Mouse (Mus musculus) forebrain, postnatal 0 days (tissue): Measurements from ENCODE around the gene Dpm1. TPM values are rescaled to one million over a fixed set of nuclear protein-coding genes. Genes with fewer than 3 reads are reported as not detected.

Experiments
- ATAC-seq: fragments of 200-750 bp; cut with Nextera tagmentation; 2 replicates; pipeline ENCODE4 v1.8.0; 2017; ENCODE audit warnings: mild to moderate bottlenecking, moderate library complexity
- DNase-seq: peaks from one replicate; pipeline ENCODE4 v3.0.0-alpha.2; 2015
- H3K27ac ChIP-seq: fragments of 300-500 bp; sonication (generic); 2 replicates; pipeline ENCODE4 v1.5.1; 2014; ENCODE audit warnings: low read depth, mild to moderate bottlenecking, antibody characterized with exemption, low read length, moderate library complexity, mixed read lengths
- H3K27me3 ChIP-seq: fragments of 300-500 bp; sonication (generic); 2 replicates; pipeline ENCODE4 v1.6.1; 2014; ENCODE audit warnings: mild to moderate bottlenecking, low read length, mixed read lengths; ENCODE audit not compliant: insufficient read depth
- H3K36me3 ChIP-seq: fragments of 300-500 bp; sonication (generic); 2 replicates; pipeline ENCODE4 v1.6.1; 2014; ENCODE audit warnings: mild to moderate bottlenecking, moderate library complexity; ENCODE audit not compliant: insufficient read depth
- H3K4me1 ChIP-seq: fragments of 300-500 bp; sonication (generic); 2 replicates; pipeline ENCODE4 v1.6.1; 2014; ENCODE audit warnings: antibody characterized with exemption; ENCODE audit not compliant: insufficient read depth
- H3K4me2 ChIP-seq: fragments of 300-500 bp; sonication (generic); 2 replicates; pipeline ENCODE4 v1.6.1; 2014; ENCODE audit warnings: low read depth, mild to moderate bottlenecking, moderate library complexity
- H3K4me3 ChIP-seq: fragments of 300-500 bp; sonication (generic); 2 replicates; pipeline ENCODE4 v1.5.1; 2014; ENCODE audit warnings: low read depth, low read length, mixed read lengths
- H3K9ac ChIP-seq: fragments of 300-500 bp; sonication (generic); 2 replicates; pipeline ENCODE4 v1.6.1; 2014; ENCODE audit warnings: mild to moderate bottlenecking
- H3K9me3 ChIP-seq: fragments of 300-500 bp; sonication (generic); 2 replicates; pipeline ENCODE4 v1.6.1; 2016; ENCODE audit warnings: low read length
- CTCF ChIP-seq: sonication (generic); IDR thresholded peaks from 2 replicates; pipeline ENCODE4 v1.5.1; 2016; ENCODE audit warnings: antibody characterized with exemption, control low read depth, low read depth
- WGBS: fragments of 180-500 bp; shearing (Covaris S2); extraction: QIAGEN DNeasy Blood & Tissue Kit; methylation state at CpG from one replicate; pipeline ENCODE4 v1.1.7; 2014; 5-methylcytosine and 5-hydroxymethylcytosine counted together
- polyA plus RNA-seq: library from polyadenylated mRNA; unstranded; fragments of >200 nt; fragmentation: Nextera tagmentation; extraction: Ambion mirVana; gene quantifications from 2 replicates; pipeline ENCODE4 v1.2.1, GENCODE M21; 2015
- total RNA-seq: library from RNA; depleted of rRNA; stranded (reverse); fragments of >200 nt; gene quantifications from 2 replicates; pipeline ENCODE4 v1.2.3, GENCODE M21; 2014

The Dpm1 gene
- total and polyA plus RNA-seq, 2 experiments from 2014 or later = 21.4 to 94.5 TPM

GRCm38 (mm10) chr2:168257188-168257587 is 26.8 kb upstream of the Dpm1 start:
- Histone ChIP-seq H3K4me2 (no peak overlapping the region), H3K4me1 (peaks cover 3% of the 10 kb centered on the region; the same call in 1 of the 2 replicates), H3K9ac (no peak overlapping the region), H3K9me3 (no peaks in the 10 kb centered on the region), H3K36me3 (peaks cover 2% of the 10 kb centered on the region; the same call in 1 of the 2 replicates), H3K27me3 (no peaks in the 10 kb centered on the region), H3K27ac (no peak overlapping the region), H3K4me3 (no peak overlapping the region)
- no peak for ATAC-seq
- WGBS = 92% methylated on average over 4 of the region's 4 CpGs
- no peak for TF ChIP-seq CTCF
- DNase-seq = no peak

- DNase-seq (no peak), ATAC-seq (no peak)
- Histone ChIP-seq H3K9ac (no peak overlapping the region), H3K27ac (no peak overlapping the region), H3K4me3 (no peak overlapping the region), H3K36me3 (peaks cover 2% of the 10 kb centered on the region; the same call in 1 of the 2 replicates), H3K9me3 (no peaks in the 10 kb centered on the region), H3K4me2 (no peak overlapping the region), H3K27me3 (no peaks in the 10 kb centered on the region), H3K4me1 (peaks cover 3% of the 10 kb centered on the region; the same call in 1 of the 2 replicates)
- TF ChIP-seq CTCF = no peak
- WGBS = 85% methylated on average over 3 of the region's 3 CpGs
Observed at GRCm38 (mm10) chr2:168256506-168256905, 26.1 kb upstream of the Dpm1 start.

GRCm38 (mm10) chr2:168253822-168254221 is 23.4 kb upstream of the Dpm1 start:
- peak overlapping the region; percentile 50 for H3K27ac ChIP-seq
- DNase-seq = peak; percentile 88

GRCm38 (mm10) chr2:168252639-168253292 is 22.4 kb upstream of the Dpm1 start:
- peak; percentile 66 for DNase-seq
- no peak for ATAC-seq
- peaks cover 6% of the 10 kb centered on the region; the same call in 1 of the 2 replicates for H3K4me1 ChIP-seq
- WGBS = 11% methylated on average over 16 of the region's 16 CpGs
- H3K4me2 ChIP-seq = no peak overlapping the region
- H3K27ac ChIP-seq = 0 out of 2 replicates have a peak overlapping the region, but pooled peaks have one; percentile 15
- H3K4me3 ChIP-seq = no peak overlapping the region
- no peak overlapping the region for H3K9ac ChIP-seq
- peak; percentile 77 for TF ChIP-seq CTCF
- no peaks in the 10 kb centered on the region for H3K9me3 ChIP-seq
- H3K27me3 ChIP-seq = no peaks in the 10 kb centered on the region
- no peaks in the 10 kb centered on the region for H3K36me3 ChIP-seq

More at GRCm38 (mm10) chr2:168253822-168254221, 23.4 kb upstream of the Dpm1 start:
- no peaks in the 10 kb centered on the region for H3K27me3 ChIP-seq
- H3K9ac ChIP-seq = no peak overlapping the region
- no peak overlapping the region for H3K4me2 ChIP-seq
- WGBS = 29% methylated on average over 7 of the region's 7 CpGs
- no peak overlapping the region for H3K4me3 ChIP-seq
- H3K36me3 ChIP-seq = no peaks in the 10 kb centered on the region
- peak; percentile 36; the same call in 1 of the 2 replicates for TF ChIP-seq CTCF
- H3K4me1 ChIP-seq = peaks cover 3% of the 10 kb centered on the region; the same call in 1 of the 2 replicates
- H3K9me3 ChIP-seq = no peaks in the 10 kb centered on the region
- ATAC-seq = peak; percentile 72

- no peak overlapping the region for H3K4me2 ChIP-seq
- H3K9me3 ChIP-seq = no peaks in the 10 kb centered on the region
- TF ChIP-seq CTCF = peak; percentile 98
- H3K9ac ChIP-seq = no peak overlapping the region
- DNase-seq (peak; percentile 95), ATAC-seq (peak; percentile 21; the same call in 1 of the 2 replicates)
- H3K4me3 ChIP-seq = no peak overlapping the region
- H3K27me3 ChIP-seq = no peaks in the 10 kb centered on the region
- WGBS = 13% methylated on average over 8 of the region's 8 CpGs
- H3K4me1 ChIP-seq = peaks cover 6% of the 10 kb centered on the region; the same call in 1 of the 2 replicates
- no peak overlapping the region for H3K27ac ChIP-seq
- H3K36me3 ChIP-seq = no peaks in the 10 kb centered on the region
Observed at GRCm38 (mm10) chr2:168250270-168250669, 19.9 kb upstream of the Dpm1 start.

- Histone ChIP-seq H3K36me3 (no peaks in the 10 kb centered on the region), H3K9me3 (no peaks in the 10 kb centered on the region), H3K4me2 (no peak overlapping the region), H3K4me3 (no peak overlapping the region), H3K4me1 (peaks cover 4% of the 10 kb centered on the region; the same call in 1 of the 2 replicates), H3K27me3 (no peaks in the 10 kb centered on the region), H3K9ac (no peak overlapping the region), H3K27ac (no peak overlapping the region)
- ATAC-seq = peak; percentile 55
- WGBS = 7% methylated on average over 2 of the region's 2 CpGs
- DNase-seq = peak; percentile 74
- peak; percentile 64 for TF ChIP-seq CTCF
Observed at GRCm38 (mm10) chr2:168248856-168249245, 18.5 kb upstream of the Dpm1 start.

GRCm38 (mm10) chr2:168248167-168248855 is 17.9 kb upstream of the Dpm1 start:
- Histone ChIP-seq H3K4me2 (no peak overlapping the region), H3K4me1 (0 out of 2 replicates have a peak, but pooled peaks cover 4% of the 10 kb centered on the region), H3K9me3 (no peaks in the 10 kb centered on the region), H3K27me3 (no peaks in the 10 kb centered on the region), H3K36me3 (no peaks in the 10 kb centered on the region), H3K27ac (peak overlapping the region; percentile 79), H3K9ac (no peak overlapping the region), H3K4me3 (no peak overlapping the region)
- peak; percentile 79 for DNase-seq
- 33% methylated on average over 8 of the region's 8 CpGs for WGBS
- TF ChIP-seq CTCF = no peak
- ATAC-seq = peak; percentile 80
